Mouse (Mus musculus) midbrain, embryonic 16.5 days (tissue): ENCODE measurements around the gene Tomm40. TPM values are rescaled to one million over a fixed set of nuclear protein-coding genes. Genes with fewer than 3 reads are reported as not detected.

Source experiments
- ATAC-seq: fragments of 200-750 bp; cut with Nextera tagmentation; 2 replicates; pipeline ENCODE4 v1.8.0; 2017; ENCODE audit warnings: moderate TSS enrichment
- H3K27ac ChIP-seq: fragments of 300-500 bp; sonication (generic); 2 replicates; pipeline ENCODE4 v1.5.1; 2014; ENCODE audit warnings: mild to moderate bottlenecking, low read length, mixed read lengths
- H3K27me3 ChIP-seq: fragments of 300-500 bp; sonication (generic); 2 replicates; pipeline ENCODE4 v1.6.1; 2014; ENCODE audit warnings: low read depth, low read length, mixed read lengths; ENCODE audit not compliant: control insufficient read depth, insufficient read depth
- H3K36me3 ChIP-seq: fragments of 300-500 bp; sonication (generic); 2 replicates; pipeline ENCODE4 v1.6.1; 2014; ENCODE audit warnings: mild to moderate bottlenecking, low read length, moderate library complexity, mixed read lengths; ENCODE audit not compliant: control insufficient read depth, insufficient read depth
- H3K4me1 ChIP-seq: fragments of 300-500 bp; sonication (generic); 2 replicates; pipeline ENCODE4 v1.6.1; 2014; ENCODE audit warnings: mild to moderate bottlenecking, low read length, mixed read lengths; ENCODE audit not compliant: control insufficient read depth, insufficient read depth
- H3K4me2 ChIP-seq: fragments of 300-500 bp; sonication (generic); 2 replicates; pipeline ENCODE4 v1.6.1; 2014; ENCODE audit warnings: mild to moderate bottlenecking, low read length, mixed read lengths
- H3K4me3 ChIP-seq: fragments of 300-500 bp; sonication (generic); 2 replicates; pipeline ENCODE4 v1.5.1; 2014; ENCODE audit warnings: low read depth, mild to moderate bottlenecking, low read length, moderate library complexity, mixed read lengths
- H3K9ac ChIP-seq: fragments of 300-500 bp; sonication (generic); 2 replicates; pipeline ENCODE4 v1.6.1; 2014; ENCODE audit warnings: low read depth, low read length, mixed read lengths
- H3K9me3 ChIP-seq: fragments of 300-500 bp; sonication (generic); replicated peaks from 2 replicates; pipeline ENCODE4 v1.6.1; 2014; ENCODE audit warnings: mild to moderate bottlenecking, low read length, mixed read lengths; ENCODE audit not compliant: control insufficient read depth, poor library complexity, severe bottlenecking
- WGBS: fragments of 180-500 bp; shearing (Covaris S2); extraction: QIAGEN DNeasy Blood & Tissue Kit; methylation state at CpG from one replicate; pipeline ENCODE4 v1.1.7; 2014; 5-methylcytosine and 5-hydroxymethylcytosine counted together
- polyA plus RNA-seq: library from polyadenylated mRNA; unstranded; fragments of >200 nt; fragmentation: Nextera tagmentation; extraction: Ambion mirVana; gene quantifications from 2 replicates; pipeline ENCODE4 v1.2.1, GENCODE M21; 2015

The Tomm40 gene
- polyA plus RNA-seq, 1 experiment from 2014 or later, result 118 TPM

- Histone ChIP-seq H3K4me2 (peak overlapping the region; percentile 74), H3K9me3 (no peaks in the 10 kb centered on the region; the same call in 1 of the 2 replicates), H3K36me3 (peaks cover 9% of the 10 kb centered on the region), H3K27me3 (no peaks in the 10 kb centered on the region), H3K27ac (peak overlapping the region; percentile 92), H3K9ac (peak overlapping the region; percentile 61), H3K4me1 (peaks cover 19% of the 10 kb centered on the region), H3K4me3 (peak overlapping the region; percentile 44)
- WGBS, result 6% methylated on average over 18 of the region's 18 CpGs
- no peak for ATAC-seq
These were observed 931 bp upstream of the Tomm40 start for GRCm38 (mm10) chr7:19716055-19716682.

DNA sequence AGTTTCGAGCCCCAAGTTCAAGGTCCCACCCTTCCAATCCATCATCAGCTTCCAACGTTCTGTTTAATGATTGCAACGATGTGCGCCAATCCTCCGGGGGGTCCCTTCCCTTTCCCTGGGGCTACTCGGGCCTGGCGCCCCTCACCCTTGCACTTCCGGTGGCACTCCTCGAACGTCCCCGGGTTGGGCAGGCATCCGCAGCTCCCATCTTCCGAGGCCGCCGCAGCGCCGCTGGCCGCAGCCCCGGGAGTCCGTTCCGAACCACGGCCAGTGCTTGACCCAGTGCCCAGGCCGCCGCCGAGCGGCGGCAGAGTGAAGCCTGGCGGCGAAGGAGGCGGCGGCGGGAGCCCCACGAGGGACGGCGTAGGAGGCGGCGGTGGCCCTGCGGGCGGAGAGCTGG, 402 bp downstream of the Tomm40 start:
- peaks cover 15% of the 10 kb centered on the region for H3K36me3 ChIP-seq
- H3K4me2 ChIP-seq, result peak overlapping the region; percentile 96
- H3K27ac ChIP-seq, result peak overlapping the region; percentile 73
- no peaks in the 10 kb centered on the region for H3K27me3 ChIP-seq
- WGBS, result under 1% methylated on average over 33 of the region's 39 CpGs
- ATAC-seq, result no peak
- no peaks in the 10 kb centered on the region for H3K9me3 ChIP-seq
- peak overlapping the region; percentile 97 for H3K9ac ChIP-seq
- peak overlapping the region; percentile 93 for H3K4me3 ChIP-seq
- peaks cover 19% of the 10 kb centered on the region for H3K4me1 ChIP-seq

- 84% methylated on average over 9 of the region's 9 CpGs for WGBS
- no peak for ATAC-seq
- Histone ChIP-seq H3K9ac (no peak overlapping the region), H3K36me3 (peaks cover 26% of the 10 kb centered on the region), H3K4me1 (peaks cover 19% of the 10 kb centered on the region), H3K9me3 (no peaks in the 10 kb centered on the region), H3K27ac (no peak overlapping the region), H3K4me3 (no peak overlapping the region), H3K4me2 (no peak overlapping the region), H3K27me3 (no peaks in the 10 kb centered on the region)
These were observed 1.6 kb downstream of the Tomm40 start for GRCm38 (mm10) chr7:19713598-19713997.

- Histone ChIP-seq H3K27me3 (no peaks in the 10 kb centered on the region), H3K4me1 (peaks cover 19% of the 10 kb centered on the region), H3K9me3 (no peaks in the 10 kb centered on the region), H3K4me3 (no peak overlapping the region), H3K4me2 (no peak overlapping the region), H3K9ac (no peak overlapping the region), H3K27ac (no peak overlapping the region), H3K36me3 (peaks cover 29% of the 10 kb centered on the region)
- 57% methylated on average over 4 of the region's 4 CpGs for WGBS
- no peak for ATAC-seq
These were observed 2.0 kb downstream of the Tomm40 start for GRCm38 (mm10) chr7:19713196-19713595.

GRCm38 (mm10) chr7:19712414-19712813, 2.8 kb downstream of the Tomm40 start:
- 77% methylated on average over 4 of the region's 4 CpGs for WGBS
- no peak for ATAC-seq
- Histone ChIP-seq H3K27me3 (no peaks in the 10 kb centered on the region), H3K4me2 (no peak overlapping the region), H3K9ac (no peak overlapping the region), H3K9me3 (no peaks in the 10 kb centered on the region), H3K4me1 (peaks cover 19% of the 10 kb centered on the region), H3K36me3 (peaks cover 32% of the 10 kb centered on the region), H3K27ac (no peak overlapping the region), H3K4me3 (no peak overlapping the region)

GRCm38 (mm10) chr7:19710650-19711049, 4.6 kb downstream of the Tomm40 start:
- no peak for ATAC-seq
- H3K4me2 ChIP-seq, result no peak overlapping the region
- H3K36me3 ChIP-seq, result peaks cover 36% of the 10 kb centered on the region
- H3K9me3 ChIP-seq, result no peaks in the 10 kb centered on the region
- no peak overlapping the region for H3K4me3 ChIP-seq
- no peak overlapping the region for H3K27ac ChIP-seq
- peaks cover 13% of the 10 kb centered on the region for H3K4me1 ChIP-seq
- no peak overlapping the region for H3K9ac ChIP-seq
- 95% methylated on average over 10 of the region's 10 CpGs for WGBS
- no peaks in the 10 kb centered on the region for H3K27me3 ChIP-seq

GRCm38 (mm10) chr7:19705271-19705670, 10.0 kb downstream of the Tomm40 start:
- H3K36me3 ChIP-seq, result peaks cover 23% of the 10 kb centered on the region
- H3K4me1 ChIP-seq, result no peaks in the 10 kb centered on the region
- no peaks in the 10 kb centered on the region for H3K9me3 ChIP-seq
- no peak for ATAC-seq
- H3K4me2 ChIP-seq, result no peak overlapping the region
- H3K4me3 ChIP-seq, result no peak overlapping the region
- H3K27me3 ChIP-seq, result no peaks in the 10 kb centered on the region
- no peak overlapping the region for H3K27ac ChIP-seq
- WGBS, result 97% methylated on average over 7 of the region's 7 CpGs
- no peak overlapping the region for H3K9ac ChIP-seq

GRCm38 (mm10) chr7:19704475-19704874, 10.8 kb downstream of the Tomm40 start:
- Histone ChIP-seq H3K27me3 (no peaks in the 10 kb centered on the region), H3K4me1 (peaks cover under 1% of the 10 kb centered on the region; the same call in 1 of the 2 replicates), H3K4me2 (no peak overlapping the region), H3K27ac (no peak overlapping the region), H3K9me3 (no peaks in the 10 kb centered on the region), H3K9ac (no peak overlapping the region), H3K4me3 (no peak overlapping the region), H3K36me3 (peaks cover 21% of the 10 kb centered on the region; the same call in 1 of the 2 replicates)
- WGBS, result 92% methylated on average over 4 of the region's 4 CpGs
- ATAC-seq, result no peak

GRCm38 (mm10) chr7:19702859-19703555, 12.2 kb downstream of the Tomm40 start:
- 91% methylated on average over 16 of the region's 16 CpGs for WGBS
- 0 out of 2 replicates have a peak, but pooled peaks cover 9% of the 10 kb centered on the region for H3K36me3 ChIP-seq
- no peak overlapping the region for H3K4me3 ChIP-seq
- H3K27ac ChIP-seq, result no peak overlapping the region
- H3K9ac ChIP-seq, result no peak overlapping the region
- H3K27me3 ChIP-seq, result no peaks in the 10 kb centered on the region
- no peak overlapping the region for H3K4me2 ChIP-seq
- peaks cover 14% of the 10 kb centered on the region; the same call in 1 of the 2 replicates for H3K4me1 ChIP-seq
- no peaks in the 10 kb centered on the region for H3K9me3 ChIP-seq
- no peak for ATAC-seq
